Mouse (Mus musculus) cortical plate, adult 2 months (tissue): ENCODE results near the gene Tmem98.

Source experiments
- CTCF ChIP-seq: fragments of 200-500 bp; IDR thresholded peaks from 2 replicates; pipeline ENCODE4 v1.5.1; 2011; ENCODE audit warnings: mild to moderate bottlenecking, control low read depth, low read length; ENCODE audit not compliant: insufficient read depth; ENCODE audit errors: extremely low read depth
- POLR2A ChIP-seq: fragments of 200-500 bp; IDR thresholded peaks from 2 replicates; pipeline ENCODE4 v1.6.1; 2011; ENCODE audit warnings: mild to moderate bottlenecking, low read length, control low read depth; ENCODE audit not compliant: insufficient read depth; ENCODE audit errors: extremely low read depth

- TF ChIP-seq POLR2A, result no peak
- no peak for TF ChIP-seq CTCF
Observed at GRCm38 (mm10) chr11:80778157-80778556, 31.8 kb upstream of the Tmem98 start.
